Mouse (Mus musculus) liver, embryonic 12.5 days (tissue): Measurements from ENCODE around the gene C330007P06Rik. TPM values are rescaled to one million over a fixed set of nuclear protein-coding genes. Genes with fewer than 3 reads are reported as not detected.
A peak's percentile ranks its signal among the peaks of the same experiment; 100 is the strongest.

Experiments
- ATAC-seq: fragments of 200-750 bp; cut with Nextera tagmentation; 2 replicates; pipeline ENCODE4 v1.8.0; 2017; ENCODE audit warnings: moderate number of reproducible peaks, mild to moderate bottlenecking, moderate library complexity
- H3K27ac ChIP-seq: fragments of 300-500 bp; sonication (generic); 2 replicates; pipeline ENCODE4 v1.5.1; 2016; ENCODE audit warnings: mild to moderate bottlenecking
- H3K27me3 ChIP-seq: fragments of 300-500 bp; sonication (generic); replicated peaks from 2 replicates; pipeline ENCODE4 v1.6.1; 2016; ENCODE audit warnings: mild to moderate bottlenecking, moderate library complexity
- H3K36me3 ChIP-seq: fragments of 300-500 bp; sonication (generic); 2 replicates; pipeline ENCODE4 v1.6.1; 2016; ENCODE audit warnings: mild to moderate bottlenecking, moderate library complexity
- H3K4me1 ChIP-seq: fragments of 300-500 bp; sonication (generic); 2 replicates; pipeline ENCODE4 v1.6.1; 2016
- H3K4me2 ChIP-seq: fragments of 300-500 bp; sonication (generic); 2 replicates; pipeline ENCODE4 v1.6.1; 2016; ENCODE audit warnings: mild to moderate bottlenecking, moderate library complexity
- H3K4me3 ChIP-seq: fragments of 300-500 bp; sonication (generic); 2 replicates; pipeline ENCODE4 v1.5.1; 2016; ENCODE audit warnings: mild to moderate bottlenecking, moderate library complexity
- H3K9ac ChIP-seq: fragments of 300-500 bp; sonication (generic); 2 replicates; pipeline ENCODE4 v1.6.1; 2016; ENCODE audit warnings: mild to moderate bottlenecking, moderate library complexity
- H3K9me3 ChIP-seq: fragments of 300-500 bp; sonication (generic); replicated peaks from 2 replicates; pipeline ENCODE4 v1.6.1; 2016; ENCODE audit warnings: mild to moderate bottlenecking, moderate library complexity
- WGBS: fragments of 180-500 bp; shearing (Covaris S2); methylation state at CpG from one replicate; pipeline ENCODE4 v1.1.7; 2016; ENCODE audit not compliant: insufficient replicate concordance; 5-methylcytosine and 5-hydroxymethylcytosine counted together
- polyA plus RNA-seq: library from polyadenylated mRNA; unstranded; fragments of >200 nt; fragmentation: Nextera tagmentation; extraction: Ambion mirVana; gene quantifications from 2 replicates; pipeline ENCODE4 v1.2.1, GENCODE M21; 2016

The C330007P06Rik gene
- polyA plus RNA-seq, 1 experiment from 2014 or later = 18.5 TPM

- Histone ChIP-seq H3K9me3 (no peaks in the 10 kb centered on the region), H3K4me2 (peak overlapping the region; percentile 79), H3K36me3 (peaks cover 5% of the 10 kb centered on the region), H3K27me3 (peaks cover 6% of the 10 kb centered on the region; the same call in 1 of the 2 replicates), H3K4me3 (peak overlapping the region; percentile 82), H3K4me1 (peaks cover 12% of the 10 kb centered on the region; the same call in 1 of the 2 replicates), H3K27ac (peak overlapping the region; percentile 78), H3K9ac (peak overlapping the region; percentile 91)
- WGBS = 7% methylated on average over 56 of the region's 57 CpGs
- peak; percentile 95 for ATAC-seq
Measured at GRCm38 (mm10) chrX:36874178-36874696, 326 bp upstream of the C330007P06Rik start.

DNA sequence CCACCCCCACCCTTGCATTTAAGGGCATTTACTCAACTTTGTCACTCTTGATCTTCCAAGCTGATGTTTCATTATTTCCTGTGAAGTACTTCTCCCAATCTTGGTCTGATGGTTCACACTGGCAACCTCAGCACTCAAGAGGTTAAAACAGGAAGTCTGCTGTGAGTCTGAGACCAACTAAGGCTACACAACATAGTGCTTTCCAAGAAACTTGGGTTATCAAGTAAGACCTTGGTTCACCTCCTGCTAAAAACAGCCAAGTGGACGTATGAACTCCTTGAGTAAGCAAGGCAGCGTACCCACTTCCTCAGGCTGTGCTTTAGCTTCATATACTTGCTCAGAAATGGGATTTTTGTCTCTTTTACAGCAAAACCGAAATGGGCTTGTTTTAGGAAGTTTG is 3.5 kb downstream of the C330007P06Rik start:
- peaks cover 8% of the 10 kb centered on the region; the same call in 1 of the 2 replicates for H3K4me1 ChIP-seq
- H3K9me3 ChIP-seq = no peaks in the 10 kb centered on the region
- H3K27ac ChIP-seq = no peak overlapping the region
- no peak for ATAC-seq
- H3K27me3 ChIP-seq = peaks cover 6% of the 10 kb centered on the region; the same call in 1 of the 2 replicates
- H3K9ac ChIP-seq = no peak overlapping the region
- no peaks in the 10 kb centered on the region for H3K36me3 ChIP-seq
- H3K4me2 ChIP-seq = no peak overlapping the region
- H3K4me3 ChIP-seq = no peak overlapping the region
- 36% methylated on average over 3 of the region's 3 CpGs for WGBS

- ATAC-seq = 0 out of 2 replicates have a peak, but pooled peaks have one; percentile 11
- H3K4me1 ChIP-seq = peaks cover 11% of the 10 kb centered on the region
- H3K9ac ChIP-seq = peak overlapping the region; percentile 66; the same call in 1 of the 2 replicates
- H3K27ac ChIP-seq = peak overlapping the region; percentile 80; the same call in 1 of the 2 replicates
- 47% methylated on average over 8 of the region's 8 CpGs for WGBS
- H3K4me2 ChIP-seq = peak overlapping the region; percentile 68
- H3K9me3 ChIP-seq = no peaks in the 10 kb centered on the region
- peak overlapping the region; percentile 64 for H3K4me3 ChIP-seq
- 0 out of 2 replicates have a peak, but pooled peaks cover 4% of the 10 kb centered on the region for H3K36me3 ChIP-seq
- no peaks in the 10 kb centered on the region for H3K27me3 ChIP-seq
Measured at GRCm38 (mm10) chrX:36864609-36865328, 9.1 kb downstream of the C330007P06Rik start.

- no peaks in the 10 kb centered on the region for H3K27me3 ChIP-seq
- peak overlapping the region; percentile 68 for H3K4me2 ChIP-seq
- peak; percentile 88 for ATAC-seq
- peak overlapping the region; percentile 64 for H3K4me3 ChIP-seq
- H3K27ac ChIP-seq = peak overlapping the region; percentile 80
- H3K36me3 ChIP-seq = 0 out of 2 replicates have a peak, but pooled peaks cover 4% of the 10 kb centered on the region
- H3K4me1 ChIP-seq = peaks cover 11% of the 10 kb centered on the region
- 7% methylated on average over 43 of the region's 44 CpGs for WGBS
- H3K9me3 ChIP-seq = no peaks in the 10 kb centered on the region
- H3K9ac ChIP-seq = peak overlapping the region; percentile 66
Measured at GRCm38 (mm10) chrX:36863766-36864608, 9.9 kb downstream of the C330007P06Rik start.

DNA sequence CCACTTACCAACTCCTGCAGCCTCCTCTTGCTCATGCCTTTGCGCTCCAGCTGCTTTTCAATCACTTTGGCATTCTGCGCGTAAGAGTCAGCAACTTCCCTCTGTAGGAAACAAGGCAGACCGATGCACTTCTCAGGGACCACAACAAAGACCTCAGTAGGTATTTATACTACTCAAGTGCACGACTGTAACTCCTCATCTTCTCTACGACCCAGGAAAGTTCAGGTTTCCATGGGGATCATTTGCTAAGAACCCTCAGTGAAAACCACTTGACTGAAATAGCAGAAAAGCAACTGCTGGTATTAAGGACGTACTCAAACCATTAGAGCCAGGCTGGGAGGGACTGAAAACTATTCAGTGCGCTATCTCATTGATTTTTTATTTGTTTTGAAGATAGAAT is 21.3 kb downstream of the C330007P06Rik start:
- H3K27me3 ChIP-seq = no peaks in the 10 kb centered on the region
- no peak overlapping the region for H3K9ac ChIP-seq
- H3K36me3 ChIP-seq = peaks cover 32% of the 10 kb centered on the region
- H3K4me2 ChIP-seq = no peak overlapping the region
- H3K4me1 ChIP-seq = no peaks in the 10 kb centered on the region
- H3K9me3 ChIP-seq = no peaks in the 10 kb centered on the region
- no peak overlapping the region for H3K27ac ChIP-seq
- WGBS = 76% methylated on average over 8 of the region's 8 CpGs
- H3K4me3 ChIP-seq = no peak overlapping the region
- ATAC-seq = no peak

- Histone ChIP-seq H3K4me3 (no peak overlapping the region), H3K27me3 (no peaks in the 10 kb centered on the region), H3K4me2 (no peak overlapping the region), H3K36me3 (peaks cover 7% of the 10 kb centered on the region), H3K9ac (no peak overlapping the region), H3K9me3 (no peaks in the 10 kb centered on the region), H3K4me1 (no peaks in the 10 kb centered on the region), H3K27ac (no peak overlapping the region)
- ATAC-seq = no peak
- 86% methylated on average over 1 of the region's 1 CpGs for WGBS
Measured at GRCm38 (mm10) chrX:36847152-36847551, 26.8 kb downstream of the C330007P06Rik start.

GRCm38 (mm10) chrX:36843346-36843990 is 30.4 kb downstream of the C330007P06Rik start:
- no peak overlapping the region for H3K27ac ChIP-seq
- H3K4me3 ChIP-seq = no peak overlapping the region
- H3K36me3 ChIP-seq = no peaks in the 10 kb centered on the region
- no peak overlapping the region for H3K4me2 ChIP-seq
- ATAC-seq = no peak
- no peak overlapping the region for H3K9ac ChIP-seq
- H3K27me3 ChIP-seq = no peaks in the 10 kb centered on the region
- WGBS = 48% methylated on average over 4 of the region's 4 CpGs
- no peaks in the 10 kb centered on the region for H3K9me3 ChIP-seq
- no peaks in the 10 kb centered on the region for H3K4me1 ChIP-seq

- Histone ChIP-seq H3K4me2 (no peak overlapping the region), H3K4me3 (no peak overlapping the region), H3K27ac (no peak overlapping the region), H3K36me3 (no peaks in the 10 kb centered on the region), H3K27me3 (no peaks in the 10 kb centered on the region), H3K9ac (no peak overlapping the region), H3K9me3 (no peaks in the 10 kb centered on the region), H3K4me1 (peaks cover 8% of the 10 kb centered on the region)
- 54% methylated on average over 6 of the region's 6 CpGs for WGBS
- ATAC-seq = no peak
Measured at GRCm38 (mm10) chrX:36841698-36842097, 32.2 kb downstream of the C330007P06Rik start.

- Histone ChIP-seq H3K4me1 (peaks cover 10% of the 10 kb centered on the region), H3K27me3 (no peaks in the 10 kb centered on the region), H3K9ac (no peak overlapping the region), H3K36me3 (no peaks in the 10 kb centered on the region), H3K4me3 (no peak overlapping the region), H3K9me3 (no peaks in the 10 kb centered on the region), H3K4me2 (no peak overlapping the region), H3K27ac (no peak overlapping the region)
- no peak for ATAC-seq
- 60% methylated on average over 7 of the region's 7 CpGs for WGBS
Measured at GRCm38 (mm10) chrX:36839391-36839790, 34.5 kb downstream of the C330007P06Rik start.

- Histone ChIP-seq H3K27ac (no peak overlapping the region), H3K27me3 (no peaks in the 10 kb centered on the region), H3K9me3 (no peaks in the 10 kb centered on the region), H3K9ac (no peak overlapping the region), H3K4me2 (no peak overlapping the region), H3K4me1 (peaks cover 10% of the 10 kb centered on the region), H3K36me3 (no peaks in the 10 kb centered on the region), H3K4me3 (no peak overlapping the region)
- ATAC-seq = peak; percentile 70; the same call in 1 of the 2 replicates
- WGBS = 51% methylated on average over 6 of the region's 6 CpGs
Measured at GRCm38 (mm10) chrX:36837069-36837676, 36.7 kb downstream of the C330007P06Rik start.

DNA sequence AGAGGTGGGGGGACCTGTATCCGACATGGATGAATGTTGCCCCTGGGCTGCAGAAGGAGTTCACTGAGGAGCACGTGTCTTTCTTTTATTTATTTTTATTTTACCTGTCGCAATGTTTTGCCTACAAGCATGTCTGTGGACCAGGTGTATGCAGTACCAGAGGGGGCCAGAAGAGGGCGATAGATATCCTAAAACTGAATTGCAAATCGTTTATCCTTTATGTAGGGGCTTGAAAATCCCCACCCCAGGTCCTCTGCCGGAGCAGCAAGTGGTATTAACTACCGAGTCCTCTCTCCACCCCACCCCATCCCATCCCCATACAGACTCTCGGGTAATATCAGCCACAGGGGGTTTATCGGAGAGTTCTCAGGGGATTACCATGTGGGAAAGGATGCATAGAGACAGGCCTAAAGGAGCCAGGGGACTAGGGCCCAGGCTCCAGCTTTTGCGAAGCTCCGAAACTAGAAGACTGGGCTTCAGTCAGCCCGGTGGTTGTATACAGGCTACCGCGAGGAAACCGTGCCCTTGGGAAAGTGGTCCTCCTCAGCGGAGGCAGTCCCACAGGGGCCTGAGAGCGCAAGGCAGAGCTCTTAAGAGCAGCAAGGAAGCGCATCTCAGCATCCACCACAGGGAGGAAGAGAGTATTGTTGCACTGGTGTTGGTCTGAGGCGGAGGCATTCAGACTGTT is 40.4 kb downstream of the C330007P06Rik start:
- no peak overlapping the region for H3K4me3 ChIP-seq
- H3K4me2 ChIP-seq = peak overlapping the region; percentile 31
- H3K27me3 ChIP-seq = no peaks in the 10 kb centered on the region
- H3K27ac ChIP-seq = no peak overlapping the region
- H3K36me3 ChIP-seq = no peaks in the 10 kb centered on the region
- peaks cover 10% of the 10 kb centered on the region for H3K4me1 ChIP-seq
- H3K9me3 ChIP-seq = no peaks in the 10 kb centered on the region
- ATAC-seq = no peak
- 23% methylated on average over 19 of the region's 19 CpGs for WGBS
- no peak overlapping the region for H3K9ac ChIP-seq
